Mouse (Mus musculus) intestine, embryonic 16.5 days (tissue): ENCODE data around the gene ccdc198. TPM values are rescaled to one million over a fixed set of nuclear protein-coding genes. Genes with fewer than 3 reads are reported as not detected.
"Not testable (repeated sequence)": the region's sequence is repeated elsewhere in the genome, so short reads cannot be mapped to it uniquely, and the experiment has no call there.

Source experiments
- ATAC-seq: fragments of 200-750 bp; cut with Nextera tagmentation; 2 replicates; pipeline ENCODE4 v1.8.0; 2017; ENCODE audit warnings: moderate TSS enrichment, moderate library complexity
- H3K27ac ChIP-seq: fragments of 300-500 bp; sonication (generic); 2 replicates; pipeline ENCODE4 v1.5.1; 2014; ENCODE audit warnings: mild to moderate bottlenecking, low read length
- H3K27me3 ChIP-seq: fragments of 300-500 bp; sonication (generic); replicated peaks from 2 replicates; pipeline ENCODE4 v1.6.1; 2014; ENCODE audit warnings: low read length, control low read depth, mixed read lengths; ENCODE audit not compliant: control insufficient read depth, insufficient read depth
- H3K36me3 ChIP-seq: fragments of 300-500 bp; sonication (generic); 2 replicates; pipeline ENCODE4 v1.6.1; 2014; ENCODE audit warnings: low read length, control low read depth; ENCODE audit not compliant: control insufficient read depth, insufficient read depth
- H3K4me1 ChIP-seq: fragments of 300-500 bp; sonication (generic); 2 replicates; pipeline ENCODE4 v1.6.1; 2014; ENCODE audit warnings: low read length, control low read depth, mixed read lengths; ENCODE audit not compliant: control insufficient read depth, insufficient read depth
- H3K4me2 ChIP-seq: fragments of 300-500 bp; sonication (generic); 2 replicates; pipeline ENCODE4 v1.6.1; 2014; ENCODE audit warnings: low read depth, low read length, control low read depth
- H3K4me3 ChIP-seq: fragments of 300-500 bp; sonication (generic); 2 replicates; pipeline ENCODE4 v1.5.1; 2014; ENCODE audit warnings: mild to moderate bottlenecking, low read length
- H3K9ac ChIP-seq: fragments of 300-500 bp; sonication (generic); 2 replicates; pipeline ENCODE4 v1.6.1; 2014; ENCODE audit warnings: low read depth, low read length
- H3K9me3 ChIP-seq: fragments of 300-500 bp; sonication (generic); 2 replicates; pipeline ENCODE4 v1.6.1; 2016; ENCODE audit warnings: low read length, control low read depth; ENCODE audit not compliant: control insufficient read depth
- WGBS: fragments of 180-500 bp; shearing (Covaris S2); extraction: QIAGEN DNeasy Blood & Tissue Kit; methylation state at CpG from one replicate; pipeline ENCODE4 v1.1.7; 2014; 5-methylcytosine and 5-hydroxymethylcytosine counted together
- polyA plus RNA-seq: library from polyadenylated mRNA; unstranded; fragments of >200 nt; fragmentation: Nextera tagmentation; extraction: Ambion mirVana; gene quantifications from 2 replicates; pipeline ENCODE4 v1.2.1, GENCODE M21; 2015

Gene ccdc198
- polyA plus RNA-seq = 141 and 177 TPM in 2 replicates

GRCm38 (mm10) chr14:49245126-49245714 is at the start of gene ccdc198:
Gene ccdc198, minus strand, starts transcription at chr14:49245474.
- Histone ChIP-seq H3K4me2 (peak within 1 kb of the TSS; percentile 27; the same call in 1 of the 2 replicates), H3K9me3 (no peaks in the 10 kb centered on the region), H3K4me3 (peak within 1 kb of the TSS; percentile 43), H3K4me1 (no peaks in the 10 kb centered on the region), H3K27me3 (no peaks in the 10 kb centered on the region), H3K36me3 (no peaks in the 10 kb centered on the region), H3K9ac (0 out of 2 replicates have a peak within 1 kb of the TSS, but pooled peaks have one; percentile 6), H3K27ac (peak within 1 kb of the TSS; percentile 65)
- 50% methylated on average over 5 of the region's 5 CpGs for WGBS
- peak; percentile 95 for ATAC-seq

- no peak overlapping the region for H3K4me3 ChIP-seq
- ATAC-seq = no peak
- peaks cover 7% of the 10 kb centered on the region; the same call in 1 of the 2 replicates for H3K4me1 ChIP-seq
- no peak overlapping the region for H3K4me2 ChIP-seq
- H3K9ac ChIP-seq = no peak overlapping the region
- H3K9me3 ChIP-seq = no peaks in the 10 kb centered on the region
- no peaks in the 10 kb centered on the region for H3K36me3 ChIP-seq
- 44% methylated on average over 4 of the region's 4 CpGs for WGBS
- no peaks in the 10 kb centered on the region for H3K27me3 ChIP-seq
- H3K27ac ChIP-seq = no peak overlapping the region
Observed at GRCm38 (mm10) chr14:49293802-49294449, 48.7 kb upstream of the ccdc198 start.

- Histone ChIP-seq H3K4me3 (no peak overlapping the region), H3K4me2 (no peak overlapping the region), H3K9ac (no peak overlapping the region), H3K27ac (no peak overlapping the region), H3K27me3 (no peaks in the 10 kb centered on the region), H3K36me3 (no peaks in the 10 kb centered on the region), H3K9me3 (no peaks in the 10 kb centered on the region), H3K4me1 (peaks cover 7% of the 10 kb centered on the region; the same call in 1 of the 2 replicates)
- ATAC-seq = peak; percentile 85
- WGBS = 52% methylated on average over 3 of the region's 3 CpGs
Observed at GRCm38 (mm10) chr14:49290029-49290745, 44.9 kb upstream of the ccdc198 start.

GRCm38 (mm10) chr14:49283784-49284655 is 38.7 kb upstream of the ccdc198 start:
- no peaks in the 10 kb centered on the region for H3K9me3 ChIP-seq
- H3K4me3 ChIP-seq = no peak overlapping the region
- peak overlapping the region; percentile 6; the same call in 1 of the 2 replicates for H3K27ac ChIP-seq
- 74% methylated on average over 7 of the region's 7 CpGs for WGBS
- ATAC-seq = peak; percentile 92
- no peaks in the 10 kb centered on the region for H3K36me3 ChIP-seq
- no peak overlapping the region for H3K4me2 ChIP-seq
- H3K9ac ChIP-seq = no peak overlapping the region
- no peaks in the 10 kb centered on the region for H3K4me1 ChIP-seq
- no peaks in the 10 kb centered on the region for H3K27me3 ChIP-seq

GRCm38 (mm10) chr14:49278880-49279279 is 33.6 kb upstream of the ccdc198 start:
- WGBS = 44% methylated on average over 6 of the region's 6 CpGs
- Histone ChIP-seq H3K36me3 (no peaks in the 10 kb centered on the region), H3K9ac (no peak overlapping the region), H3K9me3 (no peaks in the 10 kb centered on the region), H3K4me1 (no peaks in the 10 kb centered on the region), H3K27ac (0 out of 2 replicates have a peak overlapping the region, but pooled peaks have one; percentile 23), H3K4me2 (no peak overlapping the region), H3K27me3 (no peaks in the 10 kb centered on the region), H3K4me3 (no peak overlapping the region)
- peak; percentile 97 for ATAC-seq

GRCm38 (mm10) chr14:49278479-49278878 is 33.2 kb upstream of the ccdc198 start:
- H3K27ac ChIP-seq = peak overlapping the region; percentile 24; the same call in 1 of the 2 replicates
- not testable (repeated sequence) for H3K27me3 ChIP-seq, H3K4me1 ChIP-seq, H3K36me3 ChIP-seq, H3K9ac ChIP-seq, H3K4me3 ChIP-seq, H3K9me3 ChIP-seq, H3K4me2 ChIP-seq
- WGBS = 67% methylated on average over 9 of the region's 9 CpGs
- peak; percentile 81 for ATAC-seq

- 0 out of 2 replicates have a peak overlapping the region, but pooled peaks have one; percentile 24 for H3K27ac ChIP-seq
- H3K4me3 ChIP-seq = no peak overlapping the region
- 32% methylated on average over 3 of the region's 3 CpGs for WGBS
- H3K27me3 ChIP-seq = no peaks in the 10 kb centered on the region
- no peaks in the 10 kb centered on the region for H3K9me3 ChIP-seq
- H3K4me1 ChIP-seq = no peaks in the 10 kb centered on the region
- no peak for ATAC-seq
- H3K9ac ChIP-seq = no peak overlapping the region
- no peaks in the 10 kb centered on the region for H3K36me3 ChIP-seq
- H3K4me2 ChIP-seq = no peak overlapping the region
Observed at GRCm38 (mm10) chr14:49277642-49278041, 32.4 kb upstream of the ccdc198 start.

GRCm38 (mm10) chr14:49275376-49275775 is 30.1 kb upstream of the ccdc198 start:
- Histone ChIP-seq H3K4me1 (no peaks in the 10 kb centered on the region), H3K27ac (no peak overlapping the region), H3K36me3 (no peaks in the 10 kb centered on the region), H3K4me3 (no peak overlapping the region), H3K9ac (no peak overlapping the region), H3K27me3 (no peaks in the 10 kb centered on the region), H3K4me2 (no peak overlapping the region), H3K9me3 (no peaks in the 10 kb centered on the region)
- WGBS = 39% methylated on average over 2 of the region's 2 CpGs
- no peak for ATAC-seq
